Mouse (Mus musculus) ES-E14 (cell line): ENCODE data around the gene Gng8. TPM values are rescaled to one million over a fixed set of nuclear protein-coding genes. Genes with fewer than 3 reads are reported as not detected.

Experiments used
- DNase-seq: peaks from one replicate; pipeline ENCODE4 v3.0.0-alpha.2; 2013; ENCODE audit warnings: low read depth, low spot score
- H3K27ac ChIP-seq: 2 replicates; pipeline ENCODE4 v1.5.1; 2012; ENCODE audit warnings: low read depth, mild to moderate bottlenecking, low read length, moderate library complexity, mixed read lengths; ENCODE audit not compliant: poor library complexity, insufficient read depth, severe bottlenecking
- H3K36me3 ChIP-seq: 2 replicates; pipeline ENCODE4 v1.6.1; 2012; ENCODE audit warnings: mild to moderate bottlenecking, low read length, moderate library complexity, mixed read lengths; ENCODE audit not compliant: control insufficient read depth, poor library complexity, insufficient read depth, severe bottlenecking
- H3K4me1 ChIP-seq, 2 experiments: fragments of 150-350 bp in 1 of 2; sonication (generic) in 1 of 2; 2 replicates each; pipeline ENCODE4 v1.6.1; 2012; ENCODE audit warnings: low read length in 2 of 2, mild to moderate bottlenecking in 1 of 2, mixed read lengths in 1 of 2; ENCODE audit not compliant: control insufficient read depth in 2 of 2, insufficient read depth in 2 of 2, poor library complexity in 1 of 2
- H3K4me3 ChIP-seq, 2 experiments: fragments of 150-350 bp in 1 of 2; sonication (generic) in 1 of 2; 2 replicates each; pipeline ENCODE4 v1.5.1; 2012; ENCODE audit warnings: low read length in 2 of 2, low read depth in 1 of 2, mild to moderate bottlenecking in 1 of 2, mixed read lengths in 1 of 2; ENCODE audit not compliant: insufficient read depth in 1 of 2, poor library complexity in 1 of 2, severe bottlenecking in 1 of 2
- H3K9ac ChIP-seq: 2 replicates; pipeline ENCODE4 v1.6.1; 2012; ENCODE audit warnings: low read depth, mild to moderate bottlenecking, low read length, mixed read lengths; ENCODE audit not compliant: poor library complexity, insufficient read depth, severe bottlenecking
- H3K9me3 ChIP-seq: fragments of 150-350 bp; sonication (generic); 2 replicates; pipeline ENCODE4 v1.6.1; 2012; ENCODE audit warnings: low read depth, mild to moderate bottlenecking, low read length; ENCODE audit not compliant: control insufficient read depth, insufficient read depth
- CHD2 ChIP-seq: IDR thresholded peaks from 2 replicates; pipeline ENCODE4 v1.6.1; 2014; ENCODE audit warnings: mild to moderate bottlenecking, low read depth, low read length, inconsistent platforms
- HCFC1 ChIP-seq: IDR thresholded peaks from 2 replicates; pipeline ENCODE4 v1.6.1; 2012; ENCODE audit warnings: low read length, inconsistent platforms, borderline replicate concordance; ENCODE audit not compliant: insufficient read depth
- MAFK ChIP-seq: IDR thresholded peaks from 2 replicates; pipeline ENCODE4 v1.6.1; 2014; ENCODE audit warnings: mild to moderate bottlenecking, low read depth, low read length, inconsistent platforms; ENCODE audit not compliant: insufficient read depth
- ZC3H11A ChIP-seq: IDR thresholded peaks from 2 replicates; pipeline ENCODE4 v1.6.1; 2012; ENCODE audit warnings: low read depth, mild to moderate bottlenecking, inconsistent platforms, low read length, borderline replicate concordance
- ZNF384 ChIP-seq: IDR thresholded peaks from 2 replicates; pipeline ENCODE4 v1.6.1; 2012; ENCODE audit warnings: low read depth, low read length, inconsistent platforms
- in situ Hi-C, 2 experiments: fragments of 600-800 bp; cut with MboI; formaldehyde crosslinking; loops; one replicate each; pipeline ENCODE4 v1.15.1; 2025; ENCODE audit warnings: low sequenced_read_pairs in 2 of 2, inconsistent platforms in 1 of 2; ENCODE audit not compliant: unreplicated experiment in 2 of 2
- total RNA-seq: library from RNA; depleted of rRNA; stranded (reverse); fragments of 300-350 nt; gene quantifications from 2 replicates; pipeline ENCODE4 v1.2.3, GENCODE M21; 2012

The Gng8 gene
- total RNA-seq, 1 experiment, result 1.0 TPM

DNA sequence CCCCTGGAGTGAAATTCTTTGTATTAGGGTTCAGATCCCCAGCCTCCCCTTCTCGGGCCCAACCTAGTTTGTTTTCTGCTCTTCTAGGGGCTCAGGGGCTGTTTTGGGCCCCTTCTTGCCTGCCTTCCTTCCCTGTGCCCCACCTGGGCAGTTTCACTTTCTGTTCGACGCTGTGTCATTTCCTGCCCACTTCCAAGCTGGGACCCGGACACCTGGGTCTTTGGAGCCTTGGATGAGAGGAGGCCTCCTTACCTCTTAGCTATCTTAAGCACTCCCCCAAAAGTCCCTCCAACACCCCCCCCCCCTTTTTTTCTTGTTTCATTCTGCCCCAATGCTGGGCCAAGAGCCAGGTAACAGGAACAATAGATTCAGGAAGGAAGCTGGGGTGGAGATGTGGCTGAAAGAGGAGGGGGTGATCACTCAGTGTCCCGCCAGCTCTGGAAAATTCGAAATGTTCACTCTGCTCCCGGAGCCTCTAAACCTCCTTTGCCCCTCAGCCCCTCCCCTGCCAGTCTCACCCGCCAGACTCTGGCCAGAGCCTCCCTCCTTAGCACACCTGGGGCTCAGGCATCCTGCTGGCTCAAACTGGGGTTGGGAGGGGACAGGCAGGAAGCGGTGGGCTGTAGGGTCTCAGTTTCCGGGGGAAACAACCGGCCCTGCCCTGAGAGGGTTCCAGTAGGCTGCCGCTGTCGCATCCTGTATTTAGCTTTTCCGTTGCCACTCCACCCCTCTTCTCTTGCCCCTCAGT is 46.3 kb upstream of the Gng8 start:
- no peak for DNase-seq

DNA sequence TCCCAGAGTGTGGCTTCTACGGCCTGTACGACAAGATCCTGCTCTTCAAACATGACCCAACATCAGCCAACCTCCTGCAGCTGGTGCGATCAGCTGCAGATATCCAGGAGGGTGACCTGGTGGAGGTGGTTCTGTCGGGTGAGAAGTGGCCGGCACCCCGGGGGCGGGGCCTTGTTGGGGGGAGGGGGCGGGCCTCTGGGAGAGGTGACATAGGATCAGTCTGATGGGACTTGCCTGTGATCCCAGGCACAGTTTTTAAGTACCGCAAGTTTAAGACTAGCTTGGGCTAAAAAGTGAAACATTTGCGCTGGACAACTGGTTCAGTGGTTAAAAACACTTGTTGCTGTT is 45.8 kb upstream of the Gng8 start:
- Histone ChIP-seq H3K4me1 (peaks cover 3 to 20% of the 10 kb centered on the region in 2 experiments; a peak in 3 of 4 replicates), H3K36me3 (peaks cover 4% of the 10 kb centered on the region; the same call in 1 of the 2 replicates), H3K4me3 (peak overlapping the region; percentile 45 to 54; a peak in 2 of 4 replicates), H3K27ac (no peak overlapping the region), H3K9ac (peak overlapping the region; percentile 12; the same call in 1 of the 2 replicates), H3K9me3 (no peaks in the 10 kb centered on the region)
- TF ChIP-seq MAFK (no peak), HCFC1 (no peak), ZC3H11A (no peak), ZNF384 (no peak), CHD2 (no peak)
- no peak for DNase-seq
- in situ Hi-C loops, result no loop called here

More for the DNA sequence above, 46.3 kb upstream of the Gng8 start:
- Histone ChIP-seq H3K36me3 (peaks cover 8% of the 10 kb centered on the region), H3K9me3 (no peaks in the 10 kb centered on the region), H3K4me1 (peaks cover 3 to 20% of the 10 kb centered on the region in 2 experiments; a peak in 3 of 4 replicates), H3K9ac (peak overlapping the region; percentile 12; the same call in 1 of the 2 replicates), H3K4me3 (peak overlapping the region; percentile 45 to 54; a peak in 3 of 4 replicates), H3K27ac (no peak overlapping the region)
- in situ Hi-C loops, result no loop called here
- TF ChIP-seq HCFC1 (no peak), CHD2 (no peak), ZC3H11A (no peak), ZNF384 (no peak), MAFK (no peak)

DNA sequence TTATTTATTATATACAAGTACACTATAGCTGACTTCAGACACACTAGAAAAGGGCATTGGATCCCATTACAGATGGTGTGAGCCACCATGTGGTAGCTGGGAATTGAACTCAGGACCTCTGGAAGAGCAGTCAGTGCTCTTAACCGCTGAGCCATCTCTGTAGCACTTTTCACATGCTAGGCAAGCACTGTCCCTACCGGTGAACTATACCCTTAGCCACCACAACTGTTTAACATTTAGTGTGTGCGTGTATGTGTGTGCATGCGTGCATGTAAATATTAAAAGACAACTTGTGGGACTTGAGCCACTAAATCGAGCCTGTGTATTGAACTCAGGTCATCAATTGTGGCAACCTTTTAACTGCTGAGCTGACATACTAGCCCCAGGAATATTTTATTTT is 44.8 kb upstream of the Gng8 start:
- Histone ChIP-seq H3K36me3 (no peaks in the 10 kb centered on the region; the same call in 1 of the 2 replicates), H3K4me3 (no peak overlapping the region), H3K4me1 (peaks cover 3 to 14% of the 10 kb centered on the region in 2 experiments; a peak in 3 of 4 replicates), H3K9ac (no peak overlapping the region), H3K27ac (no peak overlapping the region), H3K9me3 (no peaks in the 10 kb centered on the region)
- DNase-seq, result no peak
- in situ Hi-C loops, result no loop called here
- TF ChIP-seq MAFK (no peak), ZNF384 (no peak), HCFC1 (no peak), CHD2 (no peak), ZC3H11A (no peak)

- H3K4me1 ChIP-seq, result peaks cover 3 to 14% of the 10 kb centered on the region in 2 experiments; a peak in 3 of 4 replicates
- H3K36me3 ChIP-seq, result no peaks in the 10 kb centered on the region; the same call in 1 of the 2 replicates
- no peaks in the 10 kb centered on the region for H3K9me3 ChIP-seq
- no peak for TF ChIP-seq HCFC1
- no peak for TF ChIP-seq CHD2
- no peak for TF ChIP-seq ZC3H11A
- TF ChIP-seq ZNF384, result no peak
- TF ChIP-seq MAFK, result no peak
- no peak overlapping the region for H3K4me3 ChIP-seq
- H3K9ac ChIP-seq, result no peak overlapping the region
- DNase-seq, result no peak
- in situ Hi-C loops, result no loop called here
- no peak overlapping the region for H3K27ac ChIP-seq
Observed at GRCm38 (mm10) chr7:16847507-16847906, 44.1 kb upstream of the Gng8 start.
